Mouse (Mus musculus) small intestine, adult 2 months (tissue): ENCODE data around the gene Rabac1. TPM values are rescaled to one million over a fixed set of nuclear protein-coding genes. Genes with fewer than 3 reads are reported as not detected.

Source experiments
- H3K27ac ChIP-seq: fragments of 200-500 bp; 2 replicates; pipeline ENCODE4 v1.5.1; 2012; ENCODE audit warnings: low read depth, low read length, control low read depth, inconsistent platforms; ENCODE audit not compliant: insufficient read depth
- H3K27me3 ChIP-seq: fragments of 200-500 bp; 2 replicates; pipeline ENCODE4 v1.6.1; 2012; ENCODE audit warnings: mild to moderate bottlenecking, moderate library complexity, low read length, inconsistent platforms; ENCODE audit not compliant: control insufficient read depth, insufficient read depth
- H3K36me3 ChIP-seq: fragments of 200-500 bp; 2 replicates; pipeline ENCODE4 v1.6.1; 2012; ENCODE audit warnings: mild to moderate bottlenecking, low read length, control low read depth, inconsistent platforms; ENCODE audit not compliant: control insufficient read depth, insufficient read depth
- H3K4me1 ChIP-seq: fragments of 200-500 bp; 2 replicates; pipeline ENCODE4 v1.6.1; 2012; ENCODE audit warnings: low read length, inconsistent platforms, mixed read lengths; ENCODE audit not compliant: control insufficient read depth, insufficient read depth, insufficient read length
- H3K4me3 ChIP-seq: fragments of 200-500 bp; 2 replicates; pipeline ENCODE4 v1.5.1; 2012; ENCODE audit warnings: low read depth, mild to moderate bottlenecking, control low read depth, inconsistent platforms, low read length, moderate library complexity
- CTCF ChIP-seq: fragments of 200-500 bp; IDR thresholded peaks from 2 replicates; pipeline ENCODE4 v1.5.1; 2012; ENCODE audit warnings: low read depth, mild to moderate bottlenecking, control low read depth, inconsistent platforms, low read length, moderate library complexity, mixed read lengths; ENCODE audit not compliant: insufficient replicate concordance, insufficient read length; ENCODE audit errors: extremely low read depth
- POLR2A ChIP-seq: fragments of 200-500 bp; IDR thresholded peaks from 2 replicates; pipeline ENCODE4 v1.6.1; 2012; ENCODE audit warnings: low read depth, mild to moderate bottlenecking, control low read depth, inconsistent platforms, low read length, moderate library complexity
- WGBS: fragments of 180-500 bp; shearing (Covaris S2); methylation state at CpG from one replicate; pipeline ENCODE4 v1.1.7; 2018; 5-methylcytosine and 5-hydroxymethylcytosine counted together
- polyA plus RNA-seq: library from polyadenylated mRNA; depleted of rRNA; stranded (reverse); fragments of >200 nt; gene quantifications from 2 replicates; pipeline ENCODE4 v1.2.3, GENCODE M21; 2012

Gene Rabac1
- polyA plus RNA-seq, 1 experiment = 262 TPM

DNA sequence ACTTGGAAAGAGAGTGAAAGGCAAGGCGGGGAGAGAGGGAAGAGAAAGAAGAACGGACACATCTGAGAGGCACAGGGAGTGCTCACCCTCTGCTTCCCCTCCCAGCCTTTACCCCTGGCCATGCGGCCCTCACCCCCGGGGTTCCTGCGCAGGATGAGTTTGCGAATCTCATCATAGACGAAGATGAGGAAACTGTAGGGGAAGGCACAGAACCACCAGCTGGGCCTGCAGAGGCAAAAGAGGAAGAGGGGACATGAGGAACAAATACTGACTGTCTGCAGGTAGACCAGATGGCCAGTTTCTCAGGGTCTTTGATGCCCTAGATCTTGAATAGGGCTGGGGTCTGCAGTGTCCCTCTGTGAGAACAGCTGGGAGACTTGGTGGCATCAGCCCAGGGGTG is 6.2 kb upstream of the Rabac1 start:
- Histone ChIP-seq H3K4me1 (no peaks in the 10 kb centered on the region), H3K27me3 (no peaks in the 10 kb centered on the region), H3K4me3 (no peak overlapping the region), H3K27ac (no peak overlapping the region), H3K36me3 (no peaks in the 10 kb centered on the region)
- WGBS = 77% methylated on average over 7 of the region's 7 CpGs
- TF ChIP-seq CTCF (no peak), POLR2A (no peak)

DNA sequence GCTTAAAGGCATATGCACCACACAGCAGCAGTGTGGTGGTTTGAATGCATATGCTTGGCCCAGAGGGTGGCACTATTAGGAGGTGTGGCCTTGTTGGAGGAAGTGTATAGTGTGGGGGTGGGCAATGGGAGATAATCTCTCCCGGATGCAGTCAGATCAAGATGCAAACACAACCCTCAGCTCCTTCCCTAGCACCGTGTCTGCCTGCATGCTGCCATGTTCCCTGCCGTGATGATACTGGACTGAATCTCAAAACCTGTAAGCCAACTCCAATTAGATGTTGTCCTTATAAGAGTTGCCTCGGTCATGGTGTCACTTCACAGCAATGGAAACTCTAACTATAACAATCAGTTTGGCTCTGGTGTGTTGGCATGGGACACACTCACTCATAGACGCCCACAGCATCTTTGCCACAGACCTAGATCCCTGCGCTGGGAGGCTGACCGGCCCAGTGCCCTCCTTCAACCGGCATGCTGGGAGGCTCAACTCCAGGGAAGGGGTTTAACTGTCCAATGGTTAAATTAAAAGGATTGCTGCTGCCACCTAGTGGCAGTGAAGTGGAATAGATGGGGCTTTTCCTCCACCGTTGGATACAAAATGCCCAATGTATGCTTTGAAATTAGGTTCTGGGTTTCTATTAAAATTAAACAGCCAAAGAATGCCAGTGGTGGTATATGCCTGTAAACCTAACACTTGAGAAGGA is 2.5 kb upstream of the Rabac1 start:
- Histone ChIP-seq H3K27ac (no peak overlapping the region), H3K36me3 (peaks cover 4% of the 10 kb centered on the region), H3K4me3 (no peak overlapping the region), H3K4me1 (0 out of 2 replicates have a peak, but pooled peaks cover 2% of the 10 kb centered on the region), H3K27me3 (no peaks in the 10 kb centered on the region)
- TF ChIP-seq POLR2A = no peak
- TF ChIP-seq CTCF = peak; percentile 64; the same call in 1 of the 2 replicates
- 27% methylated on average over 9 of the region's 9 CpGs for WGBS

DNA sequence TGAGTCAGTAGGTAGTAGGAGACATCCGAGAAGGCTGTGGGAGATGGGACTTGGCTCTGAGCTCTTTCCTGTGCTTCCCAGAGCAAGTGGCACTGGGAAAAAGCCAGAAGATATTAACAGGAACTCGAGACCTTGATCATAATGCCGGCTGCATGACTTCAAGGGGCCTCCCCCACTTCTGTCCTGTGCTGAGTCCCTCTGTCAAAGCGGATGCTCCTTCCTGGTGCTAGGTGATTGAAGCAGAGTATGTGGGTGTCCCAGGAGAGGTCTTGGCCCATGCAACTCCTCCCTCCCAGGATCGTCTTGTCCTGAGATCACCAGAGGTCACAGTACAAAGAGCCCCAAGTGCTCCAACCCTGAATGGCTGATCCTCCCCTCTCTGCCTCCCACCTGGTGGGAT is 1.3 kb upstream of the Rabac1 start:
- WGBS = 67% methylated on average over 5 of the region's 5 CpGs
- Histone ChIP-seq H3K4me1 (0 out of 2 replicates have a peak, but pooled peaks cover 2% of the 10 kb centered on the region), H3K27me3 (no peaks in the 10 kb centered on the region), H3K36me3 (peaks cover 9% of the 10 kb centered on the region), H3K4me3 (no peak overlapping the region), H3K27ac (no peak overlapping the region)
- TF ChIP-seq CTCF = no peak
- TF ChIP-seq POLR2A = no peak

DNA sequence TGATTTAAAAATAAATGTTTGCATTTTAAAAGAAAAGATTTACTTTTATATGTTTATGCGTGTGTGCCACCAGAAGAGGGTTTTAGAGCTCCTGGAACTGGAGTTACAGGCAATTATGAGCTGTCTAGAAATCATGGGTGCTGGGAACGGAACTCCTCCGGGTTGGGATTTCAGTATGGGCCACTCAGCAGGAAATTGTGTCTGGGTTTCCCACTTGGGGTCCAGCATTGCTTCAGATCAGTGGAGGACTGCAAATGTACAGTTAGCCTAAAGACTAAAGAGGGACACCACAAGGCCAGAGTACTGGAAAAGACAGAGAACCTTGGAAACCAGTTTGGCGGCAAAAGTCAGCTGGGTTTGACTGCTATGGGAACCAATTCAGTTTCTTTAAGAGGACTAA is 654 bp upstream of the Rabac1 start:
- 85% methylated on average over 4 of the region's 4 CpGs for WGBS

GRCm38 (mm10) chr7:24971261-24971971 is 1.1 kb downstream of the Rabac1 start:
- WGBS = 7% methylated on average over 19 of the region's 19 CpGs
- Histone ChIP-seq H3K27ac (peak overlapping the region; percentile 43; the same call in 1 of the 2 replicates), H3K27me3 (no peaks in the 10 kb centered on the region), H3K4me3 (peak overlapping the region; percentile 88), H3K36me3 (peaks cover 9% of the 10 kb centered on the region), H3K4me1 (0 out of 2 replicates have a peak, but pooled peaks cover 2% of the 10 kb centered on the region)
- peak; percentile 68; the same call in 1 of the 2 replicates for TF ChIP-seq CTCF
- TF ChIP-seq POLR2A = no peak

More for the DNA sequence above, 654 bp upstream of the Rabac1 start:
- Histone ChIP-seq H3K27ac (no peak overlapping the region), H3K36me3 (peaks cover 9% of the 10 kb centered on the region), H3K27me3 (no peaks in the 10 kb centered on the region), H3K4me3 (no peak overlapping the region), H3K4me1 (0 out of 2 replicates have a peak, but pooled peaks cover 2% of the 10 kb centered on the region)
- no peak for TF ChIP-seq CTCF
- TF ChIP-seq POLR2A = no peak

- Histone ChIP-seq H3K36me3 (peaks cover 9% of the 10 kb centered on the region), H3K27ac (no peak overlapping the region), H3K4me1 (0 out of 2 replicates have a peak, but pooled peaks cover 2% of the 10 kb centered on the region), H3K27me3 (no peaks in the 10 kb centered on the region), H3K4me3 (no peak overlapping the region)
- WGBS = 96% methylated on average over 3 of the region's 3 CpGs
- TF ChIP-seq CTCF (no peak), POLR2A (no peak)
Observed at GRCm38 (mm10) chr7:24970341-24970740, 2.2 kb downstream of the Rabac1 start.

GRCm38 (mm10) chr7:24969805-24970204 is 2.7 kb downstream of the Rabac1 start:
- Histone ChIP-seq H3K4me3 (no peak overlapping the region), H3K27me3 (no peaks in the 10 kb centered on the region), H3K27ac (no peak overlapping the region), H3K4me1 (0 out of 2 replicates have a peak, but pooled peaks cover 2% of the 10 kb centered on the region), H3K36me3 (peaks cover 9% of the 10 kb centered on the region)
- TF ChIP-seq POLR2A (no peak), CTCF (no peak)
- WGBS = 95% methylated on average over 12 of the region's 12 CpGs
